Mouse (Mus musculus) hindbrain, embryonic 13.5 days (tissue): Measurements from ENCODE around the gene Dcst2. TPM values are rescaled to one million over a fixed set of nuclear protein-coding genes. Genes with fewer than 3 reads are reported as not detected.

Experiments used
- ATAC-seq: fragments of 200-750 bp; cut with Nextera tagmentation; 2 replicates; pipeline ENCODE4 v1.8.0; 2017; ENCODE audit warnings: moderate TSS enrichment; ENCODE audit not compliant: low FRiP score
- H3K27ac ChIP-seq: fragments of 300-500 bp; sonication (generic); 2 replicates; pipeline ENCODE4 v1.5.1; 2015; ENCODE audit warnings: inconsistent platforms, mild to moderate bottlenecking, moderate library complexity
- H3K27me3 ChIP-seq: fragments of 300-500 bp; sonication (generic); 2 replicates; pipeline ENCODE4 v1.6.1; 2015; ENCODE audit warnings: mild to moderate bottlenecking, inconsistent platforms
- H3K36me3 ChIP-seq: fragments of 300-500 bp; sonication (generic); 2 replicates; pipeline ENCODE4 v1.6.1; 2015; ENCODE audit warnings: mild to moderate bottlenecking, inconsistent platforms
- H3K4me1 ChIP-seq: fragments of 300-500 bp; sonication (generic); replicated peaks from 2 replicates; pipeline ENCODE4 v1.6.1; 2015; ENCODE audit warnings: inconsistent platforms
- H3K4me2 ChIP-seq: fragments of 300-500 bp; sonication (generic); 2 replicates; pipeline ENCODE4 v1.6.1; 2015; ENCODE audit warnings: inconsistent platforms, mild to moderate bottlenecking, moderate library complexity
- H3K4me3 ChIP-seq: fragments of 300-500 bp; sonication (generic); 2 replicates; pipeline ENCODE4 v1.5.1; 2015; ENCODE audit warnings: mild to moderate bottlenecking, inconsistent platforms
- H3K9ac ChIP-seq: fragments of 300-500 bp; sonication (generic); 2 replicates; pipeline ENCODE4 v1.6.1; 2015; ENCODE audit warnings: mild to moderate bottlenecking, inconsistent platforms
- H3K9me3 ChIP-seq: fragments of 300-500 bp; sonication (generic); 2 replicates; pipeline ENCODE4 v1.6.1; 2016; ENCODE audit warnings: inconsistent platforms
- WGBS: fragments of 180-500 bp; shearing (Covaris S2); methylation state at CpG from one replicate; pipeline ENCODE4 v1.1.7; 2015; 5-methylcytosine and 5-hydroxymethylcytosine counted together
- polyA plus RNA-seq: library from polyadenylated mRNA; unstranded; fragments of >200 nt; fragmentation: Nextera tagmentation; extraction: Ambion mirVana; gene quantifications from 2 replicates; pipeline ENCODE4 v1.2.1, GENCODE M21; 2015

Dcst2 gene
- polyA plus RNA-seq, 1 experiment from 2014 or later: 0.14 TPM

DNA sequence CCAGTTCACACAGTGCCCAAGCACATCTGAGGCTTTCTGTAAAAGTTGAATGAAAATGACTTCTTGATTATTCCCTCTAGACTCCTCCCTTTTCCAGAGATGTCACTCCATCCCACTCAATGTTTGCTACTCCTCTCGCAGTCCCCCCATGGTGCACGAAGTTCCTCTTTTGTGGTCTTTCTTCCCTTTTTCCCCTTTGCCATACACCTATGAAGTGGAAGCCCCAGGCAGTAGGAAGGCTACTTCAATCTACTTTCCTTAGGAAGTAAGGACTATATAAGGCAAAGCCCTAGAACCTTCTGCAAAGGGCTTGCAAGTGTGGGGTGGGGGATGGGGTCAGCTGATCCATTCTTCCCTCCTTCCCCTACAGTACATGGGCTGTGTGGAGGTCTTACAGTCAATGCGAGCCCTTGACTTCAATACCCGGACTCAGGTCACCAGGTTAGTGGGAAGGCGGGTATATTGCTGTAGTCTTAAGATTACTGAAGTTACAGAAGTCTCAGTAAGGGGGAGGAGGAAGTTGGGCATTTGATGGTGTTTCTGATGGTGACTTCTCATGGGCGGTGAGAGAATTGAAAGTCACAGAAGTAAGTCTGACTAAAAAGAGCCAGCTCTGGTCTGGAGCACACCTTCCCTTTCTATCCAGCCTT, 60.9 kb downstream of the Dcst2 start:
- Histone ChIP-seq H3K36me3 (peaks cover 19% of the 10 kb centered on the region), H3K27me3 (no peaks in the 10 kb centered on the region), H3K4me3 (peak overlapping the region; percentile 38), H3K4me2 (peak overlapping the region; percentile 61), H3K4me1 (peaks cover 34% of the 10 kb centered on the region), H3K9me3 (no peaks in the 10 kb centered on the region), H3K9ac (peak overlapping the region; percentile 72; the same call in 1 of the 2 replicates), H3K27ac (no peak overlapping the region)
- 61% methylated on average over 6 of the region's 6 CpGs for whole genome bisulfite sequencing
- no peak for ATAC-seq

DNA sequence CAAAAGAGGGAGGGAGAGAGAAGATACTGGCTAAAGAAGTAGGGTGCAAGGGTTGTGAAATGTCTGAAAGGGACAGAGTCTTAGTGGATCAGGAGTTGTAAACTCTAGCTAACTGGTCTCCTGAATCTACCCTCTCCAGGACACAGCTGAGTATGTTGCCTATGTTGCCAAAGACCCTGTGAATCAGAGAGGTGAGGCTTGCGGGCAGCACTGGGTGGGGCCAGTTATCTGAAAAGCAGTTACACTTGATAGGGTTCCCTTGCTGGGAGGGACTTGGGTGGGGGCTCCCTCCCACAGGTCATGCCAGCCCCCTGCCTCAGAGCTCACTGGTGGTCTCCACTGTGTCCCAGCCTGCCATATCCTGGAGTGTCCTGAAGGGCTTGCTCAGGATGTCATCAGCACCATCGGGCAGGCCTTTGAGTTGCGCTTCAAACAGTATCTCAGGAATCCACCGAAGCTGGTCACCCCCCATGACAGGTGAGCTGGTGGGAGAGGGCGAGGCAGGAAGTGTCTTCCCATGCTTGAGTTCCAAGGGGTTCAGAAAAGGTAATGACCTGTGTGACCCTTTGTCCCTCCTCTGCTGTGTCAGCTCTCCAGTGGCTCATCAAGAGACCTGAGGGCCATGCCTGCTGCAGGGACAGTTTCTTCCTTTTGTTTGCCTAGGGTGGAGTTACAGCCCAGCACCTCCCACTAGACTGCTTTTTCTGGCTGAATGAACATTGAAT, 62.8 kb downstream of the Dcst2 start:
- Histone ChIP-seq H3K4me3 (no peak overlapping the region), H3K4me1 (peaks cover 26% of the 10 kb centered on the region), H3K27me3 (no peaks in the 10 kb centered on the region), H3K9me3 (no peaks in the 10 kb centered on the region), H3K36me3 (peaks cover 19% of the 10 kb centered on the region), H3K27ac (no peak overlapping the region), H3K9ac (no peak overlapping the region), H3K4me2 (no peak overlapping the region)
- no peak for ATAC-seq
- 88% methylated on average over 5 of the region's 5 CpGs for WGBS

DNA sequence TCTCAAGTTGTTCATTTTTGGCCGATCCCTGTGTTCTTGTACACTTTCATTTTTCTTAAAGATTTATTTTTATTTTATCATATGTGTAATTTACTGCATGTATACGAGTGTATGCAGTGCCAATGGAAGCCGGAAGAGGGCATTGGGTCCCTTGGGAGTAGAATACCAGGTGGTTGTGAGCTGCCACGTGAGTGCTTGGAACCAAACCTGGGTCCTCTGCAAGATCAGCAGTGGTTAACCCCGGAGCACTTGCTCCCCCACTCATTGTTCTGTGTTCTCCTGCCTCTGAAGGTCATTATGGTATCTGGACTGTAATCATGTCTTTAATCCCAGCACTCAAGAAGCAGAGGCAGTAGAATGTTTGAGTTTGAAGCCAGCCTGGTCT, 63.4 kb downstream of the Dcst2 start:
- Histone ChIP-seq H3K27me3 (no peaks in the 10 kb centered on the region), H3K9me3 (no peaks in the 10 kb centered on the region), H3K4me1 (peaks cover 21% of the 10 kb centered on the region), H3K4me3 (no peak overlapping the region), H3K27ac (no peak overlapping the region), H3K9ac (no peak overlapping the region), H3K36me3 (peaks cover 19% of the 10 kb centered on the region), H3K4me2 (no peak overlapping the region)
- 89% methylated on average over 5 of the region's 5 CpGs for WGBS
- no peak for ATAC-seq

DNA sequence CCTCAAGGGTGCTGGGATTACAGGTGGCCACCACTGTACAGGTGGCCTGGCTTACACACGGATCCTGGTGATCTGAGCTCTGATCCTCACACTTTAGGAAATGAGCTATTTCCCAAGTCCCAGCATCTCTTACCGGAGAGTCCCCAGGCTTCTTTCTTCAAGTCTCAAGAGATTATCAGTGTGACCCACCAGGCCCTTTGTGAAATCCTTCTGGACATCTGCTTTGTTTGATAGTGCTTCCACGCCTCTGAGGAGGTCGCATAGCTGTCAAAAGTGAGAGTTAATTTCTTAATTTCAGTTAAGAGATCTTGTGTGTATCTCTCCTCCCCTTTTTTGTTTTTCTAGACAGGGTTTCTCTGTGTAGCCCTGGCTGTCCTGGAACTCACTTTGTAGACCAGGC, 64.1 kb downstream of the Dcst2 start:
- Histone ChIP-seq H3K27ac (no peak overlapping the region), H3K36me3 (peaks cover 19% of the 10 kb centered on the region), H3K4me3 (no peak overlapping the region), H3K9me3 (no peaks in the 10 kb centered on the region), H3K4me1 (peaks cover 22% of the 10 kb centered on the region), H3K27me3 (no peaks in the 10 kb centered on the region), H3K4me2 (no peak overlapping the region), H3K9ac (no peak overlapping the region)
- no peak for ATAC-seq
- 86% methylated on average over 4 of the region's 4 CpGs for WGBS

Other genes starting within 250 kb of the Dcst2 start
- gene Pklr, start 225.8 kb upstream of the Dcst2 start, polyA plus RNA-seq: 0.30 TPM in 1 of 2 replicates, not detected in the other
- gene Hcn3, start 201.8 kb upstream of the Dcst2 start, polyA plus RNA-seq: 33.5 and 35.1 TPM in 2 replicates
- 23.5 and 24.5 TPM in 2 replicates for gene Clk2, start 197.2 kb upstream of the Dcst2 start, polyA plus RNA-seq
- 127 and 130 TPM in 2 replicates for gene Scamp3, start 184.5 kb upstream of the Dcst2 start, polyA plus RNA-seq
- 29.9 and 30.0 TPM in 2 replicates for gene Fam189b, start 178.8 kb upstream of the Dcst2 start, polyA plus RNA-seq
- gene Gba, start 159.0 kb upstream of the Dcst2 start, polyA plus RNA-seq: 47.9 TPM in 2 replicates
- 53.5 and 60.7 TPM in 2 replicates for gene Thbs3, start 146.8 kb upstream of the Dcst2 start, polyA plus RNA-seq
- 161 and 166 TPM in 2 replicates for gene Mtx1, start 134.9 kb upstream of the Dcst2 start, polyA plus RNA-seq
- gene Muc1, start 132.9 kb upstream of the Dcst2 start, polyA plus RNA-seq: 1.3 and 2.8 TPM in 2 replicates
- 205 and 209 TPM in 2 replicates for gene Krtcap2, start 116.0 kb upstream of the Dcst2 start, polyA plus RNA-seq
- gene Trim46, start 115.7 kb upstream of the Dcst2 start, polyA plus RNA-seq: 64.3 and 68.1 TPM in 2 replicates
- gene Dpm3, start 102.6 kb upstream of the Dcst2 start, polyA plus RNA-seq: 74.4 and 76.2 TPM in 2 replicates
- 34.6 and 38.0 TPM in 2 replicates for gene Slc50a1, start 91.4 kb upstream of the Dcst2 start, polyA plus RNA-seq
- gene Efna1, start 80.8 kb upstream of the Dcst2 start, polyA plus RNA-seq: 12.1 and 12.4 TPM in 2 replicates
- gene Efna3, start 39.0 kb upstream of the Dcst2 start, polyA plus RNA-seq: 46.8 and 49.7 TPM in 2 replicates
- 8.6 and 9.8 TPM in 2 replicates for gene Efna4, start 23.9 kb upstream of the Dcst2 start, polyA plus RNA-seq
- 41.5 and 47.0 TPM in 2 replicates for gene Adam15, start 12.0 kb upstream of the Dcst2 start, polyA plus RNA-seq
- 1.1 and 1.3 TPM in 2 replicates for gene Dcst1, start 3.3 kb downstream of the Dcst2 start, polyA plus RNA-seq
- gene Zbtb7b, start 32.8 kb downstream of the Dcst2 start, polyA plus RNA-seq: 0.70 and 0.73 TPM in 2 replicates
- 1.1 and 1.4 TPM in 2 replicates for gene Lenep, start 40.8 kb downstream of the Dcst2 start, polyA plus RNA-seq
- gene Flad1, start 49.9 kb downstream of the Dcst2 start, polyA plus RNA-seq: 38.5 and 39.3 TPM in 2 replicates
- 116 and 121 TPM in 2 replicates for gene Cks1b, start 56.4 kb downstream of the Dcst2 start, polyA plus RNA-seq
- gene Shc1, start 56.5 kb downstream of the Dcst2 start, polyA plus RNA-seq: 24.3 and 24.4 TPM in 2 replicates
- 38.7 and 42.0 TPM in 2 replicates for gene Pygo2, start 68.2 kb downstream of the Dcst2 start, polyA plus RNA-seq
- gene Pbxip1, start 74.7 kb downstream of the Dcst2 start, polyA plus RNA-seq: 19.4 and 20.4 TPM in 2 replicates
- gene Pmvk, start 92.6 kb downstream of the Dcst2 start, polyA plus RNA-seq: 101 and 105 TPM in 2 replicates
- gene Kcnn3, start 158.2 kb downstream of the Dcst2 start, polyA plus RNA-seq: 5.1 and 6.6 TPM in 2 replicates